In the genomic region with DNA sequence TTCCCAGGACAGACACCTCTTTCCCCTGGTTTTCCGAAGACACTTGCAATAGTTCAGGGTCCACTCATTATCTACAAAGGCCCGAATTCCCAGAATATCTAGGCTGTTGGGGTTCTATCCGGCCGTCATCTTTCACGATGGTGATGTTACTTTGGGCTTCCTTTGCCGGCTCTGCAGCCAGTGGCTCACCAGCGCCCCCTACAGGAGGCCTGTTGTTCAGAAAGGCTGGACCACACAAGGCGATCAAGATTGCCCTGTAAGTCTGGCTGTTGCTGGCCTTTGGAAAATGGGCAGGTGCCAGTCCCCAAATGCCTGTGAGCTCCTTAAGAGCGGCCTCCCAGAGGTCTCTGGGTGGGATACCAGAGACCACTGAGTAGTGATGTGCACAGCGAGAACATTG, we compare ENCODE assay signal across 8 mouse cellular contexts. TPM values are rescaled to one million over a fixed set of nuclear protein-coding genes. Genes with fewer than 3 reads are reported as not detected.
A peak's percentile ranks its signal among the peaks of the same experiment; 100 is the strongest.
DNase-seq lines count a peak whose midpoint lies in the region; ATAC-seq and TF ChIP-seq lines count a peak whose summit lies in the region.

No protein-coding gene starts in this region.

- peaks cover 55% of the 10 kb centered on the region for H3K27me3 ChIP-seq in C2C12 (ENCODE audit: control insufficient read depth, insufficient read depth, insufficient read length)
- no peaks in the 10 kb centered on the region for H3K27me3 ChIP-seq in embryonic facial prominence, embryonic 14.5 days (replicated peaks; ENCODE audit: control insufficient read depth, insufficient read depth, low read length)
- peaks cover 7% of the 10 kb centered on the region for H3K27me3 ChIP-seq in heart, embryonic 11.5 days (ENCODE audit: control insufficient read depth, insufficient read depth, low read length)
- peaks cover 4% of the 10 kb centered on the region for H3K27me3 ChIP-seq in kidney, embryonic 15.5 days
- H3K27me3 ChIP-seq in liver, embryonic 13.5 days, result no peaks in the 10 kb centered on the region
- no peaks in the 10 kb centered on the region; the same call in 1 of the 2 replicates for H3K27me3 ChIP-seq in neural tube, embryonic 12.5 days (replicated peaks)

- WGBS in bone marrow, adult 2 months, result 52% methylated on average over 10 of the region's 10 CpGs
- WGBS in embryonic facial prominence, embryonic 14.5 days, result 13% methylated on average over 10 of the region's 10 CpGs
- WGBS in heart, embryonic 11.5 days (ENCODE audit: insufficient replicate concordance), result 12% methylated on average over 10 of the region's 10 CpGs
- 11% methylated on average over 10 of the region's 10 CpGs for WGBS in kidney, embryonic 15.5 days
- WGBS in liver, embryonic 13.5 days (ENCODE audit: insufficient replicate concordance), result 16% methylated on average over 10 of the region's 10 CpGs
- 12% methylated on average over 10 of the region's 10 CpGs for WGBS in neural tube, embryonic 12.5 days

- H3K9me3 ChIP-seq in embryonic facial prominence, embryonic 14.5 days (ENCODE audit: control insufficient read depth, low read length), result no peaks in the 10 kb centered on the region
- no peaks in the 10 kb centered on the region for H3K9me3 ChIP-seq in heart, embryonic 11.5 days (replicated peaks; ENCODE audit: control insufficient read depth, low read length)
- H3K9me3 ChIP-seq in kidney, embryonic 15.5 days (replicated peaks), result no peaks in the 10 kb centered on the region
- H3K9me3 ChIP-seq in liver, embryonic 13.5 days (replicated peaks), result no peaks in the 10 kb centered on the region
- H3K9me3 ChIP-seq in neural tube, embryonic 12.5 days, result no peaks in the 10 kb centered on the region

- TF ChIP-seq POLR2A in bone marrow, adult 2 months (IDR thresholded peaks at IDR 0.05; ENCODE audit: borderline replicate concordance, control insufficient read depth, low read depth, low read length), result no peak

- H3K4me1 ChIP-seq in bone marrow, adult 2 months (ENCODE audit: control insufficient read depth, insufficient read depth, low read length), result no peaks in the 10 kb centered on the region
- no peaks in the 10 kb centered on the region for H3K4me1 ChIP-seq in embryonic facial prominence, embryonic 14.5 days (ENCODE audit: control insufficient read depth, insufficient read depth, low read length)
- no peaks in the 10 kb centered on the region for H3K4me1 ChIP-seq in heart, embryonic 11.5 days (ENCODE audit: control insufficient read depth, insufficient read depth, low read length)
- peaks cover 9% of the 10 kb centered on the region for H3K4me1 ChIP-seq in kidney, embryonic 15.5 days
- H3K4me1 ChIP-seq in liver, embryonic 13.5 days (replicated peaks), result no peaks in the 10 kb centered on the region
- no peaks in the 10 kb centered on the region for H3K4me1 ChIP-seq in neural tube, embryonic 12.5 days

- H3K79me2 ChIP-seq in C2C12 (ENCODE audit: control insufficient read depth, insufficient read depth), result no peaks in the 10 kb centered on the region

- no peak overlapping the region for H3K9ac ChIP-seq in embryonic facial prominence, embryonic 14.5 days (ENCODE audit: low read depth, low read length)
- no peak overlapping the region for H3K9ac ChIP-seq in heart, embryonic 11.5 days (ENCODE audit: low read depth, low read length)
- H3K9ac ChIP-seq in kidney, embryonic 15.5 days, result no peak overlapping the region
- H3K9ac ChIP-seq in liver, embryonic 13.5 days, result no peak overlapping the region
- no peak overlapping the region for H3K9ac ChIP-seq in neural tube, embryonic 12.5 days

- H3K79me3 ChIP-seq in C2C12 (ENCODE audit: low read depth), result no peaks in the 10 kb centered on the region

- peak; percentile 75 for ATAC-seq in embryonic facial prominence, embryonic 14.5 days (ENCODE audit: low read depth)
- ATAC-seq in heart, embryonic 11.5 days (replicated peaks; ENCODE audit: insufficient number of reproducible peaks, low FRiP score, low TSS enrichment), result no peak
- ATAC-seq in kidney, embryonic 15.5 days (replicated peaks; ENCODE audit: low FRiP score), result peak; percentile 50; the same call in 1 of the 2 replicates
- ATAC-seq in liver, embryonic 13.5 days (ENCODE audit: low read depth), result peak; percentile 39
- peak; percentile 69 for ATAC-seq in neural tube, embryonic 12.5 days (ENCODE audit: low FRiP score, low read depth)

- H3K27ac ChIP-seq in bone marrow, adult 2 months (ENCODE audit: control insufficient read depth, insufficient read depth, low read depth, low read length, poor library complexity), result no peak overlapping the region
- H3K27ac ChIP-seq in embryonic facial prominence, embryonic 14.5 days (replicated peaks; ENCODE audit: low read depth, low read length), result no peak overlapping the region
- H3K27ac ChIP-seq in heart, embryonic 11.5 days (ENCODE audit: low read depth, low read length), result no peak overlapping the region
- no peak overlapping the region for H3K27ac ChIP-seq in kidney, embryonic 15.5 days
- no peak overlapping the region for H3K27ac ChIP-seq in liver, embryonic 13.5 days
- no peak overlapping the region for H3K27ac ChIP-seq in neural tube, embryonic 12.5 days

- H3K4me3 ChIP-seq in C2C12 (ENCODE audit: insufficient read depth, poor library complexity, severe bottlenecking), result no peak overlapping the region
- H3K4me3 ChIP-seq in bone marrow, adult 2 months (replicated peaks; ENCODE audit: control insufficient read depth, low read depth, low read length), result no peak overlapping the region
- H3K4me3 ChIP-seq in embryonic facial prominence, embryonic 14.5 days (ENCODE audit: low read depth, low read length), result peak overlapping the region; percentile 14
- no peak overlapping the region for H3K4me3 ChIP-seq in heart, embryonic 11.5 days (ENCODE audit: low read depth, low read length)
- H3K4me3 ChIP-seq in kidney, embryonic 15.5 days (replicated peaks), result peak overlapping the region; percentile 8; the same call in 1 of the 2 replicates
- no peak overlapping the region for H3K4me3 ChIP-seq in liver, embryonic 13.5 days (replicated peaks)
- H3K4me3 ChIP-seq in neural tube, embryonic 12.5 days, result peak overlapping the region; percentile 7; the same call in 1 of the 2 replicates

- H3K36me3 ChIP-seq in C2C12 (ENCODE audit: control insufficient read depth, insufficient read depth), result no peaks in the 10 kb centered on the region
- no peaks in the 10 kb centered on the region for H3K36me3 ChIP-seq in embryonic facial prominence, embryonic 14.5 days (ENCODE audit: control insufficient read depth, insufficient read depth, low read length)
- no peaks in the 10 kb centered on the region for H3K36me3 ChIP-seq in heart, embryonic 11.5 days (ENCODE audit: control insufficient read depth, insufficient read depth, low read length)
- no peaks in the 10 kb centered on the region for H3K36me3 ChIP-seq in kidney, embryonic 15.5 days
- no peaks in the 10 kb centered on the region for H3K36me3 ChIP-seq in liver, embryonic 13.5 days
- no peaks in the 10 kb centered on the region for H3K36me3 ChIP-seq in neural tube, embryonic 12.5 days

- no peak overlapping the region for H3ac ChIP-seq in C2C12 (ENCODE audit: control insufficient read depth, insufficient read length, low read depth)

- peak; percentile 41 for DNase-seq in embryonic facial prominence, embryonic 14.5 days (ENCODE audit: low spot score)
- no peak for DNase-seq in liver, embryonic 13.5 days
- DNase-seq in testis, postnatal 14 days (ENCODE audit: low spot score), result peak; percentile 62

- H3K4me2 ChIP-seq in embryonic facial prominence, embryonic 14.5 days (ENCODE audit: low read depth, low read length), result peak overlapping the region; percentile 44
- peak overlapping the region; percentile 48 for H3K4me2 ChIP-seq in heart, embryonic 11.5 days
- H3K4me2 ChIP-seq in kidney, embryonic 15.5 days, result peak overlapping the region; percentile 51
- H3K4me2 ChIP-seq in liver, embryonic 13.5 days, result peak overlapping the region; percentile 30
- peak overlapping the region; percentile 60 for H3K4me2 ChIP-seq in neural tube, embryonic 12.5 days (replicated peaks)

- peak; percentile 49 for TF ChIP-seq CTCF in C2C12 (IDR thresholded peaks at IDR 0.05; ENCODE audit: control insufficient read depth, insufficient read depth, insufficient read length)
- peak; percentile 83 for TF ChIP-seq CTCF in bone marrow, adult 2 months (IDR thresholded peaks at IDR 0.05; ENCODE audit: control insufficient read depth, insufficient read depth, low read length)

TF ChIP-seq in C2C12, 6 proteins besides CTCF, POLR2A, EP300 and RAD21:
- TF ChIP-seq FOSL1 (IDR thresholded peaks at IDR 0.05; ENCODE audit: insufficient read depth, low read length, poor library complexity, severe bottlenecking), result no peak
- no peak for TF ChIP-seq MAX (IDR thresholded peaks at IDR 0.05)
- no peak for TF ChIP-seq USF1 (IDR thresholded peaks at IDR 0.05; ENCODE audit: low read depth)
- no peak for TF ChIP-seq MYOD1 (IDR thresholded peaks at IDR 0.05; ENCODE audit: control insufficient read depth, insufficient read length, low read depth)
- no peak for TF ChIP-seq MYOG (IDR thresholded peaks at IDR 0.05; ENCODE audit: control insufficient read depth, extremely low read depth, insufficient read length)
- TF ChIP-seq CEBPB (IDR thresholded peaks at IDR 0.05; ENCODE audit: low read depth), result no peak

RNA-seq across cellular contexts. Expression of a gene that starts 41.3 kb away (rescaled TPM):
- 2.0 TPM for polyA plus RNA-seq in C2C12 (2012; fragmentation: generic; extraction: Trizol)
- polyA plus RNA-seq in bone marrow, adult 2 months (2011; ENCODE audit: insufficient read depth, insufficient read length, low replicate concordance, missing spikeins), result 0.65 TPM in 1 of 2 replicates, not detected in the other
- 3.4 and 4.5 TPM in 2 replicates for polyA plus RNA-seq in embryonic facial prominence, embryonic 14.5 days (2014; fragmentation: Nextera tagmentation; extraction: Ambion mirVana)
- polyA plus RNA-seq in heart, embryonic 11.5 days (2014; fragmentation: Nextera tagmentation; extraction: Ambion mirVana), result 1.7 and 1.9 TPM in 2 replicates
- polyA plus RNA-seq in kidney, embryonic 15.5 days (2015; fragmentation: Nextera tagmentation; extraction: Ambion mirVana), result 4.1 and 4.9 TPM in 2 replicates
- 0.16 TPM in 2 replicates for polyA plus RNA-seq in liver, embryonic 13.5 days (2015; fragmentation: Nextera tagmentation; extraction: Ambion mirVana)
- 6.6 and 7.2 TPM in 2 replicates for polyA plus RNA-seq in neural tube, embryonic 12.5 days (2016; fragmentation: Nextera tagmentation; extraction: Ambion mirVana)

RNA-seq across cellular contexts. Expression of a gene that starts 42.4 kb away (rescaled TPM):
- polyA plus RNA-seq in C2C12 (2012; fragmentation: generic; extraction: Trizol), result 8.5 TPM
- polyA plus RNA-seq in bone marrow, adult 2 months (2011; ENCODE audit: insufficient read depth, insufficient read length, low replicate concordance, missing spikeins), result 12.9 and 38.7 TPM in 2 replicates
- polyA plus RNA-seq in embryonic facial prominence, embryonic 14.5 days (2014; fragmentation: Nextera tagmentation; extraction: Ambion mirVana), result 9.2 and 12.1 TPM in 2 replicates
- polyA plus RNA-seq in heart, embryonic 11.5 days (2014; fragmentation: Nextera tagmentation; extraction: Ambion mirVana), result 2.2 and 3.5 TPM in 2 replicates
- polyA plus RNA-seq in kidney, embryonic 15.5 days (2015; fragmentation: Nextera tagmentation; extraction: Ambion mirVana), result 5.9 and 6.3 TPM in 2 replicates
- polyA plus RNA-seq in liver, embryonic 13.5 days (2015; fragmentation: Nextera tagmentation; extraction: Ambion mirVana), result 8.3 and 9.6 TPM in 2 replicates
- 19.9 and 21.6 TPM in 2 replicates for polyA plus RNA-seq in neural tube, embryonic 12.5 days (2016; fragmentation: Nextera tagmentation; extraction: Ambion mirVana)

Comparison
In these comparisons a context has a peak if more than half of its experiments do, and no peak if none do; other contexts are left out.
1. H3K4me3 ChIP-seq: peak in embryonic facial prominence, embryonic 14.5 days (single experiment), kidney, embryonic 15.5 days (single experiment) and neural tube, embryonic 12.5 days (single experiment); none in C2C12 (single experiment), bone marrow, adult 2 months (single experiment), heart, embryonic 11.5 days (single experiment) and liver, embryonic 13.5 days (single experiment).
2. Peak in every context shown above with its lines, with median percentiles within 50 percentile points of each other: H3K4me2 ChIP-seq.